Mouse (Mus musculus) C2C12 (cell line): ENCODE data around the gene Rufy3.

Experiments
- CTCF ChIP-seq: IDR thresholded peaks from one replicate; pipeline ENCODE4 v1.5.1; 2011; ENCODE audit not compliant: control insufficient read depth, insufficient read depth, insufficient read length
- MAX ChIP-seq: IDR thresholded peaks from one replicate; pipeline ENCODE4 v1.6.1; 2011; ENCODE audit warnings: mild to moderate bottlenecking, control low read depth
- MYOG ChIP-seq: IDR thresholded peaks from one replicate; pipeline ENCODE4 v1.6.1; 2011; ENCODE audit not compliant: control insufficient read depth, insufficient read length; ENCODE audit errors: extremely low read depth

- no peak for TF ChIP-seq CTCF
- no peak for TF ChIP-seq MAX
- no peak for TF ChIP-seq MYOG
Observed at GRCm38 (mm10) chr5:88657868-88658267, 93.0 kb downstream of the Rufy3 start.
